Mouse (Mus musculus) right cerebral cortex, postnatal 14 days (tissue): ENCODE data around the gene Arhgdig.
A peak's percentile ranks its signal among the peaks of the same experiment; 100 is the strongest.
"Not testable (repeated sequence)": the region's sequence is repeated elsewhere in the genome, so short reads cannot be mapped to it uniquely, and the experiment has no call there.

Source experiments
- DNase-seq: peaks from one replicate; pipeline ENCODE4 v3.0.0; 2022

Arhgdig gene

DNA sequence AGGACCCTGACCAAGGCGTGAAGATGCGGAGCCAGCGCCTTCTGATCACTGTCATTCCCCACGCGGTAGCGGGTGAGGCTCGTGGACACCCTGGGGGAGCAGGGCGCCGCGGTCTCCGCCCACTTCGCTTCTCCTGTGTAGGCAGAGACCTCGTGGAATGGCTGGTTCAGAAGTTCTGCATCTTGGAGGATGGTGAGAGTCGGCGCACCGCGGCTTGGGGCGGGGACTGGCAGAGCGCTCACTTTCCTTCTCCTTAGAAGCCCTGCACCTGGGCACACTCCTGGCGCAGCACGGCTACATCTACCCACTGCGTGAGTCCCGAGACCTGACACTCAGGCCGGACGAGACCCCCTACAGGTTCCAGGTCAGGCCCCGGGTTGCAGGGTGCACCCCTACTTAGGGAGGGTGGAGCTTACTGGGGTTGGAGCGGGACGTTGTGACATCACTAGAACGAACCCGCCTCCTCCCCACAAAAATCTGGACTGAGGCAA is 4.2 kb downstream of the Arhgdig start:
- peak; percentile 61 for DNase-seq

GRCm38 (mm10) chr17:26202737-26203136 is 4.8 kb downstream of the Arhgdig start, which contains the start of gene Rgs11:
Gene Rgs11 (plus strand): TSS chr17:26202951.
- peak; percentile 66 for DNase-seq

GRCm38 (mm10) chr17:26201998-26202397 is 5.6 kb downstream of the Arhgdig start:
- no peak for DNase-seq

GRCm38 (mm10) chr17:26200831-26201705 is 6.5 kb downstream of the Arhgdig start:
- peak; percentile 51 for DNase-seq

GRCm38 (mm10) chr17:26198892-26199291 is 8.7 kb downstream of the Arhgdig start, which contains the start of gene Pdia2:
Gene Pdia2 (minus strand): TSS chr17:26199087.
- no peak for DNase-seq

DNA sequence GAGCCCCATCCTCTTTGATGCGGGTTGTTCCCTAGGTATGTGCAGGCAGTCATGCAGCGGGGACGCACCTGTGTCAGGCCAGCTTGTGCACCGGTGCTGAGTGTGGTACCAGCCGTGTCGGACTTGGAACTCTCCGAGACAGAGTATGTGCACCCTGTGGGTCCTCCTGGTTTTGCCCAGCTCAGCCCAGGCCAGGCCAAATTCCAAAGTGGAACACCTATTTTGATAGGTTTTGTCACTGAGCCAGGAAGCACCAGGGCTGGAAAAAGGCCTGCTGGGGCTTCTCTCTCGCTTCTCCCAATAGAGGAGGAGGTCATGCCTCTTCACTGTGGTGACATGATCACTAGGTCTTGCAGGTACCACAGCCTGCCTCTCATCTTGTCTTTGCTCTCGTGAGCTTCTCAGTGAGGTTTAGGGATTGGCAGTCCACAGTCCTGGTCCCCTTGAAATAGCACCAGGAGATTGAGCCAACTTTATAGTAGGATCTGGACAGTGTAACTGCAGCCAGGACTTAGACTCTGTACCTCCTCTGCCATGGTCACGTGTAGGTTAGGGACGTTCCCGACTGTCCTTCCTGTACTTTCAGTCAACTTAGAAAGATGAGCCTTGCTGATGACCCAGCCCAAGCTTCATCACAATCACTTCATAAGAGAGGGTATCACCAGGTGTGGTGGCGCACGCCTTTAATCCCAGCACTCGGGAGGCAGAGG is 14.9 kb downstream of the Arhgdig start:
- DNase-seq, result no peak

DNA sequence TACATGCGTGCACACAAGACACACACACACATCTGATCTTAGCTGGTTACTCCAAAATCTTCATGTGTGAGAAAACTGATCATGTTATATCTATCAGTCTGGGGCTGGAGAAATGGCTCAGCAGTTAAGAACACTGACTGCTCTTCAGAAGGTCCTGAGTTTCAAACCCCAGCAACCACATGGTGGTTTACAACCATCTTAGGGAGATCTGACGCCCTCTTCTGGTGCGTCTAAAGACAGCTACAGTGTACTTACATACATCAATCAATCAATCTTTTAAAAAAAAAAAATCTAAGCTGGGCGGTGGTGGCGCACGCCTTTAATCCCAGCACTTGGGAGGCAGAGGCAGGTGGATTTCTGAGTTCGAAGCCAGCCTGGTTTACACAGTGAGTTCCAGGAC is 16.1 kb downstream of the Arhgdig start:
- DNase-seq, result not testable (repeated sequence)

GRCm38 (mm10) chr17:26188091-26188805 is 19.3 kb downstream of the Arhgdig start:
- DNase-seq, result no peak

- DNase-seq, result no peak
Measured at GRCm38 (mm10) chr17:26187592-26187991, 20.0 kb downstream of the Arhgdig start.

DNA sequence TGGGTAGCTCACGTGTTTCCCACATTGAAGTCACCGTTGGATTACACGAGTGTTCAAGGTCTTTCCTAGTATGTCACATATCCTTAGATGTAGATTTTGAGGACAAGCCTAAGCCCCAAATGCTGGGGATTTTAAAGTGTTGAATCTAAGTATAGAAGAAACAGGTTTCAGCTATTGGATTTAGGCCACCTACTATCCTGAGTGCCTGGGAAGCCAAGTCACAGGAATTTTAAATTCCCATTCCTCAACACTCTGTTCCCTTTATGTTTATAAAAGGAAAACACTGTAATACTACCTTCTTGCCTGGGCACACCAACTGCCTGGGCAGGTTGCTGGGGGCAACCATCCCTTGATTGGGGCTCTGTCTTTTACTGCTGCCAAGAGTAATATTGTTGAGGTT is 26.4 kb downstream of the Arhgdig start:
- no peak for DNase-seq

DNA sequence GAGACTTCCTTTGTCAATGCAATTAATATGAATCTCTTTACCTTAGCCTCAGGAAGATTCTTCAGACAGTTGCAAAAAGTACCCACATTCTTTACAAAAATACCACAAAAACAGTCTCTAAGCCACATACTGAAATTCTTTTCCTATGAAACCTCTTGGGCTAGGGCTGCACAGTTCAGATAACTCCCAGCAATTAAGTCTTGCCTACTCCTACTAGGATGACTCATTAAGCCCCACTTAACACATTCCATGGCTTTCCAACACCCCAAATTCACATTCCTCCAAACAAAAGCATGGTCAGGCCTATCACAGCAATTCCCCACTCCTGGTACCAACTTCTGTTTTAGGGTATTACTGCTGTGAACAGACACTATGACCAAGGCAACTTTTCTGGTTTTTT is 29.0 kb downstream of the Arhgdig start:
- DNase-seq, result no peak

- not testable (repeated sequence) for DNase-seq
Measured at GRCm38 (mm10) chr17:26175248-26175647, 32.3 kb downstream of the Arhgdig start.

DNA sequence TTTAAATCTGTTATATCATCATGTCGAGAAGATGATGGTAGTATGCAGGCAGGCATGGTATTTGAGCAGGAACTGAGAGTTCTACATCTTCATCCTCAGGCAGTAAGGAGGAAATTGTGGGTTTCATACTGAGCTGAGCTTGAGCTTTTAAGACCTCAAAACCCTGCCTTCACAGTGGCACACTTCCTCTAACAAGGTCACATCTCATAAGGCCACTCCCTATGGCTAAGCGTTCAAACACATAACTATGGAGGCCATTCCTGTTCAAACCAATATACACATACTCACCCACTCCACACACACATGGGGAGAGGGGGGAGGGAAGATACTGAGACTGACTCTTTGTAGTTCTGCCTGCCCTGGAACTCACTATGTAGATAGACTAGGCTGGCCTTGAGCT is 39.5 kb downstream of the Arhgdig start:
- no peak for DNase-seq

DNA sequence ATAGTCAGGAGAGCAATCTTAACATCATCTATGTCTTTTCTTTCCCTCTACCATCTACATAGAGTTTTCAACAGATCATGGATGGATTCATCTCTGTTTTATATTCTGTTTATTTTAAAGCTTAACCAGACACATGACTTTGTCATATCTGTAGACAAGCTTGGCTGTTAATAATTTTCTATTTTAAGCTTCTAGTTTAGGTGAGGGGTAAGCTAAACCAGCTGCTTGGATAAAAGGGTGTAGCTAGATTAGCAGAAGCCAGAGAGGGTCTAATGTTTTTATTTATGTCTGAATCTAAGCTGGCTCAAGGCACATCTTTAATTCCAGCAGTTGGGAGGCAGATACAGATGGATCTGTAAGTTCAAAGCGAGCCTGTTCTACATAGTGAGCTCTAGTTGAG is 44.9 kb downstream of the Arhgdig start:
- no peak for DNase-seq

- DNase-seq, result no peak
Measured at GRCm38 (mm10) chr17:26151886-26152630, 55.5 kb downstream of the Arhgdig start.
